8 mouse cellular contexts compared by ENCODE assay signal in the genomic region with DNA sequence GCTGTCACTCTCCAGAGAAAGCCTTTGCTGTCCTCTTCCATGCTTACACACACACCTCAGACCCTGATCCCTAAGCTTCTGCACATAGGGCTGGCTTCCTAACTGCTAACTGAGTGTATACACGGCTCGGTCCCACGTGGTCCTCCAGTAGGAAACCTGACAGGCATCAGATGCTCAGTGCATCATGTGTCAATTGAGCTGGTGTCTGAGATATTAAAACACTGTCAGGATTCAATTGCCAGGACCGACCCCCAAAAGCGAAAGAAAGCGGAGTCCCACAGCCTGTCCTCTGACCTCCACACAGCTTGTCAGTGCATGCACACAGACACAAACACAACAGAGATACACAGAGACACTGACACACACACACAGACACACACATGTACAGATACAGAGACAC. TPM values are rescaled to one million over a fixed set of nuclear protein-coding genes. Genes with fewer than 3 reads are reported as not detected.
DNase-seq lines count a peak whose midpoint lies in the region; ATAC-seq lines count a peak whose summit lies in the region.

No protein-coding gene starts in this region.

- no peak for DNase-seq in forebrain, embryonic 10.5 days (ENCODE audit: extremely low spot score, low spot score)
- no peak for DNase-seq in forebrain, embryonic 11.5 days (ENCODE audit: low spot score)
- no peak for DNase-seq in limb, embryonic 10.5 days (ENCODE audit: low spot score)
- DNase-seq in forebrain, embryonic 14.5 days (ENCODE audit: low spot score) = no peak
- no peak for DNase-seq in kidney, adult 18-20 months

- peaks cover 91% of the 10 kb centered on the region for H3K36me3 ChIP-seq in forebrain, embryonic 10.5 days (replicated peaks)
- no peaks in the 10 kb centered on the region; the same call in 1 of the 2 replicates for H3K36me3 ChIP-seq in forebrain, embryonic 11.5 days (ENCODE audit: control insufficient read depth, insufficient read depth, low read length)
- peaks cover 77% of the 10 kb centered on the region for H3K36me3 ChIP-seq in limb, embryonic 12.5 days
- peaks cover 62% of the 10 kb centered on the region for H3K36me3 ChIP-seq in limb, embryonic 10.5 days
- H3K36me3 ChIP-seq in forebrain, embryonic 14.5 days (ENCODE audit: control insufficient read depth, insufficient read depth, low read length) = peaks cover 58% of the 10 kb centered on the region
- H3K36me3 ChIP-seq in macrophage (ENCODE audit: inconsistent target) = peaks cover 40% of the 10 kb centered on the region

- H3K9ac ChIP-seq in forebrain, embryonic 11.5 days (ENCODE audit: low read length) = no peak overlapping the region
- H3K9ac ChIP-seq in limb, embryonic 12.5 days (replicated peaks) = no peak overlapping the region
- H3K9ac ChIP-seq in forebrain, embryonic 14.5 days (ENCODE audit: low read length) = no peak overlapping the region

- no peaks in the 10 kb centered on the region for H3K9me3 ChIP-seq in forebrain, embryonic 10.5 days
- no peaks in the 10 kb centered on the region for H3K9me3 ChIP-seq in forebrain, embryonic 11.5 days (ENCODE audit: control insufficient read depth, low read length)
- no peaks in the 10 kb centered on the region for H3K9me3 ChIP-seq in limb, embryonic 12.5 days
- no peaks in the 10 kb centered on the region for H3K9me3 ChIP-seq in limb, embryonic 10.5 days (replicated peaks)
- no peaks in the 10 kb centered on the region for H3K9me3 ChIP-seq in forebrain, embryonic 14.5 days (replicated peaks; ENCODE audit: control insufficient read depth, low read length)

- 0 out of 2 replicates have a peak overlapping the region, but pooled peaks have one; percentile 44 for H3K27ac ChIP-seq in forebrain, embryonic 10.5 days
- no peak overlapping the region for H3K27ac ChIP-seq in forebrain, embryonic 11.5 days (ENCODE audit: low read depth, low read length)
- peak overlapping the region; percentile 18; the same call in 1 of the 2 replicates for H3K27ac ChIP-seq in limb, embryonic 12.5 days
- no peak overlapping the region for H3K27ac ChIP-seq in limb, embryonic 10.5 days
- peak overlapping the region; percentile 74 for H3K27ac ChIP-seq in forebrain, embryonic 14.5 days (ENCODE audit: low read depth, low read length)
- peak overlapping the region; percentile 73 for H3K27ac ChIP-seq in macrophage

- no peak overlapping the region for H3K4me2 ChIP-seq in forebrain, embryonic 11.5 days (ENCODE audit: low read depth, low read length, severe bottlenecking)
- H3K4me2 ChIP-seq in limb, embryonic 12.5 days = no peak overlapping the region
- H3K4me2 ChIP-seq in forebrain, embryonic 14.5 days (ENCODE audit: low read length) = no peak overlapping the region

- no peak overlapping the region for H3K4me3 ChIP-seq in forebrain, embryonic 10.5 days
- no peak overlapping the region for H3K4me3 ChIP-seq in forebrain, embryonic 11.5 days (ENCODE audit: low read depth, low read length)
- no peak overlapping the region for H3K4me3 ChIP-seq in limb, embryonic 12.5 days (replicated peaks)
- no peak overlapping the region for H3K4me3 ChIP-seq in limb, embryonic 10.5 days
- H3K4me3 ChIP-seq in forebrain, embryonic 14.5 days (ENCODE audit: low read depth, low read length) = no peak overlapping the region
- no peak overlapping the region for H3K4me3 ChIP-seq in macrophage (ENCODE audit: inconsistent target)

- H3K27me3 ChIP-seq in forebrain, embryonic 10.5 days (ENCODE audit: poor library complexity, severe bottlenecking) = no peaks in the 10 kb centered on the region
- H3K27me3 ChIP-seq in forebrain, embryonic 11.5 days (ENCODE audit: control insufficient read depth, insufficient read depth, low read length) = no peaks in the 10 kb centered on the region
- no peaks in the 10 kb centered on the region for H3K27me3 ChIP-seq in limb, embryonic 12.5 days
- no peaks in the 10 kb centered on the region for H3K27me3 ChIP-seq in limb, embryonic 10.5 days (ENCODE audit: low read depth, poor library complexity, severe bottlenecking)
- H3K27me3 ChIP-seq in forebrain, embryonic 14.5 days (replicated peaks; ENCODE audit: control insufficient read depth, insufficient read depth, low read length) = no peaks in the 10 kb centered on the region

- H3K79me2 ChIP-seq in macrophage (ENCODE audit: inconsistent target) = no peaks in the 10 kb centered on the region

- WGBS in forebrain, embryonic 10.5 days = 96% methylated on average over 6 of the region's 6 CpGs
- WGBS in forebrain, embryonic 11.5 days = 91% methylated on average over 6 of the region's 6 CpGs
- 94% methylated on average over 6 of the region's 6 CpGs for WGBS in limb, embryonic 12.5 days
- WGBS in limb, embryonic 10.5 days = 94% methylated on average over 6 of the region's 6 CpGs
- WGBS in forebrain, embryonic 14.5 days = 84% methylated on average over 6 of the region's 6 CpGs
- 98% methylated on average over 6 of the region's 6 CpGs for WGBS in macrophage (ENCODE audit: missing documents)

- ATAC-seq in forebrain, embryonic 11.5 days (replicated peaks; ENCODE audit: low FRiP score) = no peak
- ATAC-seq in limb, embryonic 12.5 days (ENCODE audit: insufficient number of reproducible peaks, insufficient read depth, low FRiP score, low TSS enrichment, low read depth) = no peak
- no peak for ATAC-seq in forebrain, embryonic 14.5 days
- no peak for ATAC-seq in granulocyte monocyte progenitor cell, adult 5-6 weeks (replicated peaks; ENCODE audit: poor library complexity, severe bottlenecking)

- peaks cover 10% of the 10 kb centered on the region; the same call in 1 of the 2 replicates for H3K4me1 ChIP-seq in forebrain, embryonic 10.5 days
- H3K4me1 ChIP-seq in forebrain, embryonic 11.5 days (replicated peaks; ENCODE audit: control insufficient read depth, insufficient read depth, low read length) = no peaks in the 10 kb centered on the region
- H3K4me1 ChIP-seq in limb, embryonic 12.5 days (replicated peaks) = peaks cover 25% of the 10 kb centered on the region
- H3K4me1 ChIP-seq in limb, embryonic 10.5 days = peaks cover 40% of the 10 kb centered on the region
- H3K4me1 ChIP-seq in forebrain, embryonic 14.5 days (ENCODE audit: control insufficient read depth, insufficient read depth, low read length) = no peaks in the 10 kb centered on the region

RNA-seq across cellular contexts. Expression of a gene that starts 39.6 kb away (rescaled TPM):
- 2.5 TPM in 2 replicates for polyA plus RNA-seq in forebrain, embryonic 10.5 days (2016; fragmentation: Nextera tagmentation; extraction: Ambion mirVana)
- polyA plus RNA-seq in forebrain, embryonic 11.5 days (2014; fragmentation: Nextera tagmentation; extraction: Ambion mirVana) = 3.1 and 3.4 TPM in 2 replicates
- polyA plus RNA-seq in limb, embryonic 12.5 days (2016; fragmentation: Nextera tagmentation; extraction: Ambion mirVana) = 2.3 and 2.6 TPM in 2 replicates
- 2.2 and 2.7 TPM in 2 replicates for polyA plus RNA-seq in limb, embryonic 10.5 days (2016; fragmentation: Nextera tagmentation; extraction: Ambion mirVana)
- 3.3 and 4.4 TPM in 2 replicates for polyA plus RNA-seq in forebrain, embryonic 14.5 days (2014; fragmentation: Nextera tagmentation; extraction: Ambion mirVana)
- 10 to 100 TPM in 23 of 26 experiments, 1 to 10 TPM in 3; 5.6 to 54.9 (median 23.6) TPM for total RNA-seq in macrophage (2018; cell fraction: chromatin; rRNA removed)
- total RNA-seq in macrophage (2018; cell fraction: cytosol; rRNA removed) = 1 to 10 TPM; 1.5 to 9.5 (median 3.4) TPM
- 10 to 100 TPM in 18 of 26 experiments, 1 to 10 TPM in 8; 4.2 to 37.4 (median 12.9) TPM for total RNA-seq in macrophage (2018; cell fraction: nucleus; rRNA removed)
- 3.9 to 4.5 TPM (median 4.4 TPM) in 3 replicates for polyA plus RNA-seq in macrophage (2018)
- total RNA-seq in granulocyte monocyte progenitor cell, adult 5-6 weeks (2014; fragmentation: Nextera tagmentation) = 5.9 and 7.6 TPM in 2 replicates
- 3.4 and 6.4 TPM in 2 replicates for total RNA-seq in granulocyte monocyte progenitor cell, adult 5-6 weeks (2017)

RNA-seq across cellular contexts. Expression of a gene that starts 59.3 kb away (rescaled TPM):
- 8.0 and 9.8 TPM in 2 replicates for polyA plus RNA-seq in forebrain, embryonic 10.5 days (2016; fragmentation: Nextera tagmentation; extraction: Ambion mirVana)
- 30.5 and 32.1 TPM in 2 replicates for polyA plus RNA-seq in forebrain, embryonic 11.5 days (2014; fragmentation: Nextera tagmentation; extraction: Ambion mirVana)
- polyA plus RNA-seq in limb, embryonic 12.5 days (2016; fragmentation: Nextera tagmentation; extraction: Ambion mirVana) = 10.1 and 20.8 TPM in 2 replicates
- 7.6 and 8.2 TPM in 2 replicates for polyA plus RNA-seq in limb, embryonic 10.5 days (2016; fragmentation: Nextera tagmentation; extraction: Ambion mirVana)
- 57.4 and 69.6 TPM in 2 replicates for polyA plus RNA-seq in forebrain, embryonic 14.5 days (2014; fragmentation: Nextera tagmentation; extraction: Ambion mirVana)
- 100 to 1,000 TPM in 23 of 26 experiments, 10 to 100 TPM in 3; 61.7 to 168 (median 115) TPM for total RNA-seq in macrophage (2018; cell fraction: chromatin; rRNA removed)
- 10 to 100 TPM; 66.7 to 95.6 (median 83.4) TPM for total RNA-seq in macrophage (2018; cell fraction: cytosol; rRNA removed)
- total RNA-seq in macrophage (2018; cell fraction: nucleus; rRNA removed) = 10 to 100 TPM; 49.1 to 97.6 (median 85.9) TPM
- polyA plus RNA-seq in macrophage (2018) = 47.6 to 64.8 TPM (median 62.8 TPM) in 3 replicates
- 30.7 and 49.5 TPM in 2 replicates for total RNA-seq in granulocyte monocyte progenitor cell, adult 5-6 weeks (2014; fragmentation: Nextera tagmentation)
- total RNA-seq in granulocyte monocyte progenitor cell, adult 5-6 weeks (2017) = 6.0 and 11.8 TPM in 2 replicates

Comparison
In these comparisons a context has a peak if more than half of its experiments do, and no peak if none do; other contexts are left out.
1. H3K27ac ChIP-seq: peak in forebrain, embryonic 10.5 days (single experiment), limb, embryonic 12.5 days (single experiment), forebrain, embryonic 14.5 days (single experiment) and macrophage (single experiment); none in forebrain, embryonic 11.5 days (single experiment) and limb, embryonic 10.5 days (single experiment).